Mouse (Mus musculus) CH12.LX (cell line): ENCODE measurements at regions not wholly inside any gene's neighbourhood (a gene's known extent, or its start where the extent isn't known, plus 50 kb on each side); places are given as distances from the start of the nearest gene placed in this dataset.

Experiments
- BHLHE40 ChIP-seq: IDR thresholded peaks from 2 replicates; pipeline ENCODE4 v1.6.1; 2011; ENCODE audit warnings: mild to moderate bottlenecking, low read depth, low read length, improper control_type of control experiment
- CTCF ChIP-seq, 2 experiments: IDR thresholded peaks in 1 of 2; conservative IDR thresholded peaks in 1 of 2; 2 replicates each; pipeline ENCODE4 v1.5.1; 2011 to 2012; ENCODE audit warnings: low read depth in 2 of 2, low read length in 2 of 2, improper control_type of control experiment in 1 of 2, inconsistent platforms in 1 of 2, mild to moderate bottlenecking in 1 of 2, moderate library complexity in 1 of 2
- E2F4 ChIP-seq: IDR thresholded peaks from 2 replicates; pipeline ENCODE4 v1.6.1; 2011; ENCODE audit warnings: low read depth, low read length, improper control_type of control experiment; ENCODE audit not compliant: insufficient replicate concordance
- IRF4 ChIP-seq: IDR thresholded peaks from 2 replicates; pipeline ENCODE4 v1.6.1; 2014; ENCODE audit warnings: low read depth, mild to moderate bottlenecking, inconsistent platforms, low read length, improper control_type of control experiment
- MEF2A ChIP-seq: IDR thresholded peaks from 2 replicates; pipeline ENCODE4 v1.6.1; 2014; ENCODE audit warnings: low read depth, mild to moderate bottlenecking, inconsistent platforms, low read length, improper control_type of control experiment, borderline replicate concordance
- NRF1 ChIP-seq: IDR thresholded peaks from 2 replicates; pipeline ENCODE4 v1.6.1; 2014; ENCODE audit warnings: low read depth, mild to moderate bottlenecking, inconsistent platforms, low read length, improper control_type of control experiment, moderate library complexity
- POLR2A ChIP-seq: IDR thresholded peaks from 2 replicates; pipeline ENCODE4 v1.6.1; 2011; ENCODE audit warnings: low read depth, mild to moderate bottlenecking, improper control_type of control experiment, low read length
- RCOR1 ChIP-seq: conservative IDR thresholded peaks from 2 replicates; pipeline ENCODE4 v1.6.1; 2012; ENCODE audit warnings: low read depth, mild to moderate bottlenecking, inconsistent platforms, low read length, improper control_type of control experiment
- SIN3A ChIP-seq: IDR thresholded peaks from 2 replicates; pipeline ENCODE4 v1.6.1; 2012; ENCODE audit warnings: low read length, improper control_type of control experiment, inconsistent platforms

GRCm38 (mm10) chr9:31682893-31683292 lies 218.6 kb upstream of the Tmem45b start:
- no peak for TF ChIP-seq POLR2A
- no peak for TF ChIP-seq MEF2A
- TF ChIP-seq CTCF (conservative IDR thresholded peaks at IDR 0.05 in 1 of 2, IDR thresholded peaks at IDR 0.05 in 1 of 2; ENCODE audit: low read depth in 2 of 2, low read length in 2 of 2) = no peak
- no peak for TF ChIP-seq IRF4
- TF ChIP-seq E2F4 = no peak
- TF ChIP-seq NRF1 = no peak
- no peak for TF ChIP-seq SIN3A
- TF ChIP-seq BHLHE40 = no peak
- no peak for TF ChIP-seq RCOR1
